Mouse (Mus musculus) spleen, adult 18-20 months (tissue): ENCODE data around the gene Foxk1.

Source experiments
- DNase-seq, 2 experiments: peaks; one replicate each; pipeline ENCODE4 v3.0.0; 2022; ENCODE audit warnings: mixed read lengths in 2 of 2

The Foxk1 gene

GRCm38 (mm10) chr5:142448623-142449022 is 47.3 kb downstream of the Foxk1 start:
- no peak for DNase-seq

DNA sequence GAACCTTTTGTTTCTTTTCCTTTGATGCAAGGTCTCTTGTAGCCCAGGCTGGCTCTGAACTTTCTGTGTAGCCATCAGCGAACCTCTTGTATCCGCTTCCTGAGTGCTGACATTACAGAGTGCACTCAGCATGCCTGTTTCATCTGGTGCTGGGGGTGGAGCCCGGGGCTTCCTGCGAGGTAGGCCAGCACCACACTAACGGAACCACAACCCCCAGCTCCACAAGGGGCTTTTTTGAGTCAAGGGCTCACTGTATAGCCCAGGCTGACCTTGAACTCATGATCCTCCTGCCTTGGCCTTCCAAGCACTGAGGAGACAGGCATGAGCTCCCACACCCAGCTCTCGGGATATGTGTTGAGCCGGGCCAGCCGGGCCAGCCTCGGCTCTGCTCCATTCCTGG is 49.5 kb downstream of the Foxk1 start:
- no peak for DNase-seq

- DNase-seq = no peak
Observed at GRCm38 (mm10) chr5:142451759-142452158, 50.5 kb downstream of the Foxk1 start.

- no peak for DNase-seq
Observed at GRCm38 (mm10) chr5:142453742-142454141, 52.4 kb downstream of the Foxk1 start.

- DNase-seq = no peak
Observed at GRCm38 (mm10) chr5:142456318-142456717, 55.0 kb downstream of the Foxk1 start.

DNA sequence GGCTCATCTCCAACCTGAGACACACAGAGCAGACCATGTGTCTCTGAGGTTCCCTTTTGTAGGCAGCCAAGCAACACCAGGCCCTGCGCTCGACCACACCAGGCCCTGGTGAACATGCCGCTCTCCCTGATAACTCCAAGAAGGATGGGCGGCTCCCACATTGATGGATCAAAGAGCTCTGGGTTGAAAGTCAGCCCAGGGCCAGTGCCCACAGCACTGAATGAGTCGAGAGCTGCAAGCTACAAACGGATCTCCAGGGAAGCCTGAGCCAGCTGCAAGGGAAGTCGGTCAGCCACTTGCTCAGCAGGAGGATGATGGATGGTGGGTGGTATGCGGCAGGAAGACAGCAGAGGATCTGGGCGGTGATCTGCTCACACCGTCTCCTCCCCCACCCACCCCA is 56.0 kb downstream of the Foxk1 start:
- no peak for DNase-seq

GRCm38 (mm10) chr5:142458791-142459557 is 57.7 kb downstream of the Foxk1 start:
- no peak for DNase-seq

GRCm38 (mm10) chr5:142459834-142460233 is 58.5 kb downstream of the Foxk1 start:
- DNase-seq = no peak

DNA sequence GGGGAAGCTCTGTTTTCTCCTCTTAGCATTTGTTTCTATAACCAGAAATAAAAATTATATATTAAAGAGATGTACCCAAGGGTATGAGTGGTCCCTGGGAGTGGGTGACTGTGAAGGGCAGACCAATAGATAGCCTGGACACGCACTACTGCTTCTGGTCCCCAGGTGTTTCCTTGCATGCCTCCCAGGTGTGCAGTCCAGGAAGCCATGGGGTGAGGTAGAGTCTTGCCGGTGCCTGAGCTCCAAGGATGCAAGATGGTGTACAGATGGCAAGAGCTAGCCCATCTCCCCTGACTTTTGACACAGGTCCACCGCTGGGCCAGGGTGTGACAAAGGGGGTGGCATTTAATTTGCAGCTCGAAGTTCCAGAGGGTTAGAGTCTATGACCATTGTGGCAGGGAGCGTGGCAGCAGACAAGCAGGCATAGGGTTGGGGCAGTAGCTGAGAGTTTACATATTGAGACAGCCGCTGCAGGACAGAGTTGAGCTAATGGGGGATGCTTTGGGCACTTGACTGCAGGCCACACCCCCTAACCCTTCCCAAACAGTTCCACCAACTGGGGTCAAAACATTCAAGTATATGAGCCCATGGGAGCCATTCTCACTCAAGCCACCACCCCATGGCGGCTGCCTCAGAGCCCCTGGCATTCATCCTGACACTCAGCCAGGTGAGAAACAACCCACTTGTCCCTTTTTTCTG is 60.8 kb downstream of the Foxk1 start:
- DNase-seq = no peak

DNA sequence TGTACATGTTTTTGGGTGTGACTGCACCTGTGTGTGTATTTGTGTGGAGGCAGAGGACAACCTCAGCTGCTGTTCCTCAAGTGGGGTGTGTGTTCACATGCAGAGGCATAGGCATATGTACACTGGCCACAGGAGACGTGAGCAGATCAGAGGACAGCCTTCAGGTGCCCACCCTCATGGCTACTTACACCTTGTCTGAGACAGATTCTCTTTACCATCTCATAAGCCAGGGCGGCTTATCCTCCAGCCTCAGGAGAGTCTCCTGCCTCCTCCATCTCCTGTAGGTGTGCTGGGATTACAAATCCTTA is 61.3 kb downstream of the Foxk1 start:
- no peak for DNase-seq

DNA sequence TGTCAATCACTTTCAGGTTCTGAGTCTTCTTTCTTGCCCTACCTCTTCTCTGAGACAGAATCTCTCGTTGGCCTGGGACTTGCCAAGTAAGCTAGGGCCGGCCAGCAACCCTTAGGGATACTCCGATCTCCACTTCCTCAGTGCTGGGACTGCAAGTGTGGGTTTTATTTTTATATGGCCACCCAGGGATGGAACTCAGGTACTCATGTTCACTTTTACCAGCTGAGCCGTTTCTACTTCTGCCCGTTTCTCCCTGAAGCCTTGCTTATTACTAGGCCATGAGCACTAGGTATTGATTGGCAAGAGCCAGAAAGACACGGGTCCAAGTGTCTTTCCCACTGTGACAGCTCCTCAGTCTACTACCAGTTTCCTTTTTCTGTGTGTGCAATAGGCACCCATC is 61.7 kb downstream of the Foxk1 start:
- DNase-seq = no peak

DNA sequence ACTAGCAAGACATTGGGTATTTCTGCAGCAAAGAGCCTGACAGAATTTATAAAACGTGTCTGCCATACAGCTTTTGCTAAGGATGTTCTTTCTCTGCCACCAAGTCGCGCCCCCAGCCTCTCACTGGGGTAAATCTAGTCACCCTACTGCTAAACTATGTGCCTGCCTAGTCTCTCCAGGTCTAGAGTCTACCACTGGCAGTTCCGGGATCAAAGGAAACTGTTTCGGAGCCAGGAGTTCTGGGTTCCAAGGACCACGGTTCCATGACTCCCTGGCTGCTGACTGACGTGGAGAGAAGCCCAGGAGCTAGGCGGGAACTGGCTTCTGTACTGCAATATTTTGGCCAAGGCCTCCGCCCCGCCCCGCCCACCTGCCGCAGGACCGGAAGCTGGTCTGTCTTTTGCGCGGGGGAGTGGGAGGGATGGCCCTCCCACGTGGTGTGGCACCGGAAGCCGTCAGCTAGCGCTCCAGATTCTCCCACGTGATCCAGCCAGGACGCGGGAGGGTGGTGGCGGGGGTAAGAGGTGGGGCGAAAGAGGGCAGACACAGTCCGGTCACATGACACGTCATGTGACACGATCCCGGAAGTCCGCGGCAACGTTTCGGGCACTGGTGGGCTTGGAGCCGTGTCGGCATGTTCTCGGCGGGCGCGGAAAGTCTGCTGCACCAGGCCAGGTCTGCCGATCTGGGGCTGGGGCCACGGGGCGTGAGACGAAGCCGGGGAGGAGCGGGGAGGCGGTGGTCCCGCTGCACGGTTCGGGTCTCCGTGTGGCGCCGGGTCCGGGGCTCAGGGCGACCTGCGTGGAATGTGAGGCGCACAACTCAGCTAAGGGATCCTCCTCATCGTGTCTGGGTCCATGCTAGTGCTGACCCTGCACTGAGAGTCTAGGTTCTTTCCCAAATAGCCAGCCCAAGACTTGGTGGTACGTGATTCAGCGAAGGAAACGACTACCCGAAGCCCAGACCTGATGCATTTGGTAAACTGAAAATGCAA is 62.5 kb downstream of the Foxk1 start, which contains the start of gene Ap5z1:
TSS of gene Ap5z1 (plus strand) at position 484 of the 994 bp plus-strand sequence.
- DNase-seq = peak; percentile 84 to 92

DNA sequence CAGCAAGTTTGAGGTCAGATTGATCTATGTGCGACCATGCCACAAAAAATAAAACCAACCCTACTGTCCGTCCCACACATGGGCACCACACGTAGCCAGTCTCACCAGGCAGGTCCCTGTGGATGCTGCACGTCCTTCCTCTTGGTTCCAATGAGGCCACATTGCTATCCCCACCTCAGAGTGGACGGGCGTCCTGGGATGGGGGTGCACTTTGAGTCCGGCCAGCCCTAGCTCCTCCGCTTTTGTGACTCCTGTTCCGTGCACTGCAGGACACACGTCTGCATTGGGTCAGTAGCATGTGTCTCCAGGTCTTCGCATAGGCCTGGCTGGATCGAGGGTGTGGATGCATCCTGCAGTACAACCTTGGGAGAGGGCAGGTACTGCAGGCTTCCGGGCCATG is 67.1 kb downstream of the Foxk1 start:
- no peak for DNase-seq

- DNase-seq = no peak
Observed at GRCm38 (mm10) chr5:142469796-142470195, 68.5 kb downstream of the Foxk1 start.

GRCm38 (mm10) chr5:142473696-142474095 is 72.4 kb downstream of the Foxk1 start:
- no peak for DNase-seq

DNA sequence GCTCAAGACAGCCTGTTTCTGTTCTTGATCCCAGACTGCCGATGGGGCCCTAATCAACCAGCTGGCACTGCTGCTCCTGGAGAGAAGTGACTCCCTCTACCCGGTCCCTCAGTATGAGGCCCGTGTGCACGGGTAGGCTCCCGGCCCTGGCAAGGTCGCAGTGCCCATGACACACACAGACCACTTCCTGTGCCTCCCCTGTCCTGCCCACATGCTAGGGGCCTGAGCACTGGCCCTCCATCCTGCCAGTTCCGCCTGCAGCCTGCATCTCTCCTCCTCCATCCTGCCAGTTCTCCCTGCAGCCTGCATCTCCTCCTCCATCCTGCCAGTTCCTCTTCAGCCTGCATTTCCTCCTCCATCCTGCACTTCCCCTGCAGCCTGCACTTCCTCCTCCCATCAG is 74.4 kb downstream of the Foxk1 start:
- DNase-seq = no peak

DNA sequence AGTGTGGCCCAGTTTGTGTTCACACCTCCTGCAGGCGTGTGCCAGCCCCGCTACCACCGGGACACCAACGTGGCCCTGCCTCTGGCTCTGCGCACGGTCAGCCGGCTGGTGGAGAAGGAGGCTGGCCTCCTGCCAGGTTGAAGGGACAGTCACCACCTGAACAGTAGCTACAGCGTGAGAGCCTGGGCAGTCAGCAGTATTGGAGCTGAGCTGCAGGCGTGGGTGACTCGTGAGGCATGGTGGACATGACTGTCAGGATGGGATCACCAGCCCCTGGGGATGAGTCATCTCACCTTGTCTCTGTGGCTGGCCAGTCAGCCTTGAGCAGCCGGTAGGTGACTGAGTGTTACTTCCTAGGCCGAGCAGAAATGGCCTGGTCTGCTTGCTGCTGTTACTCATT is 76.0 kb downstream of the Foxk1 start:
- DNase-seq = no peak

DNA sequence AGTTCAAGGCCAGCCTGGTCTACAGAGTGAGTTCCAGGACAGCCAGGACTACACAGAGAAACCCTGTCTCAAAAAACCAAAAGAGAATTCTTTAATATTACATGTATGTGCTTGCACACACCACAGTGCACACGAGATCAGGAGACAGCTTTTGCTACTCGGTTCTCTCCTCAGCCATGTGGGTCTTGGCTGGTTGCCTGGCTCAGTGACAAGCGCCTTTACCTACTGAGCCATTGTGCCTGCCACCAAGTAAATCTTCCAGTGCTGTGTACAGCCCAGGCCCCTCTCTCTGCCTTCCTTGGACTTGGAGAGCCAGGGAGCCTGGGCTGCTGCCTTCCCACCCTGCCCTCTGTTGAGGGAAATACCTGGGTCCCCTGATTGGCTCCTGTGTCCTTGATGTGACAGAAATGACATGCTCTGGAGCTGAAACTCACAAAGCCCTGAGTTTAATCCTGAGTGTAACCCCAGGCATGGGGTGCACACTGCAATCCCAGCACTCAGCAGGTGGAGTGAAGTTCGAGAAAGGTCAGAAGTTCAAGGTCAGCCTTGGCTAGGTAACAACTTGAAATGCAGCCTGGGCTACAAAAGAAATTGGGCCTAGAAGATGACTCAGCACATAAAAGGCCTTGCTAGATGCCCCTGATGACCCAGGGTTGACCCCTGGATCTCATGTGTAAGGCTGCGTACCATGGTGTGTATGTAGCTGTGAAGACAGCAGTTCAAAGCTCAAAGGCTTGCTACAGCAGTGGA is 76.7 kb downstream of the Foxk1 start:
- no peak for DNase-seq

DNA sequence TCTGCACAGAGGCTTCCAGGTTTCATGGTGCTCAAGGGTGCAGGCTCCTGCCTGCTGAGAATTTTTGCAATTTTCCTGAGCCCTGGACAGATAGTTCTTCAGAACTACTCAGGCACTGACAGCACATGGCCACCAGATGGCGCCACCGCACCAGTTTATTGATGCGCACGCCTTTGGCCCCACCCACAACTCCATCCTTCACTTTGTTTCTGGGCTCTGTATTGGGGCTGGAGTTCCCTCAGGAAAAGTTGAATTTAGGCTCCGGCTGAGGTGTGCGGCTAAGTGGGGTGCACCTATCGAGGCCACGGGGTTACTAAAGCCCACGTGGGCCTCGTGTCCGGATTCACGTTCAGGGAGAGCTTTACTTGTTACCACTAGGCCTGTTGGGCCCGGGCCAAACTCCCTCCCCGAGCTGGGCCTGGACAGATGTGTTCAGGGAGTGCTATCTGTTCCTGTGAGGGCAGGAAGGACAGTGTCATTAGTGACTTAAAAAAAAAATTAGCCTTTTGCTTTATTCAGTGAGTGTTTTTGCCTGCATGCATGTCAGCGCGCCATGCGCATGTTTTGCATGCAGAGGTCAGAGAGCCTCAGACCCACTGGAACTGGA is 77.6 kb downstream of the Foxk1 start:
- peak; percentile 34 to 68 for DNase-seq

GRCm38 (mm10) chr5:142482512-142482911 is 81.2 kb downstream of the Foxk1 start:
- no peak for DNase-seq

- no peak for DNase-seq
Observed at GRCm38 (mm10) chr5:142483581-142483980, 82.3 kb downstream of the Foxk1 start.

DNA sequence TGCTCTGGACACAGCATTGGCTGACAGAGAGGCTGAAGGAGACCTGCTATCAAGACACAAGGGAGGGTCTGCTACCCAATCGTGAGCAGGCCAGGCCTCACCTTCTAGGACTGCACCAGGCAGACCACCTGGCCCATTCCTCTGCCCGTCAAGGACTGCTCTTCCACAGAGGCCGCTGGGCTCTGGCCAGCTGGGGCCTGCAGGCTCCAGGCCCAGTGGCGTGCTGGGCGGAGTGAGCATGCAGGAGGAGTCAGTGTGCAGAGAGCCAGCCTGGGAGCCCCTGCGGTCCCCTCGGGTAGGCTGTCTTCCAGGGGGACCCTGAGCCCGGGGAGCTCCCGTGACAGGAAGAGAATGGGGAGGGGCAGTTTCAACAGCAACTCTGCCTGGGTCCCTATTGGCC is 85.4 kb downstream of the Foxk1 start:
- no peak for DNase-seq
